Mouse (Mus musculus): Measurements from ENCODE around the gene Tet2.
"Not testable (repeated sequence)": the region's sequence is repeated elsewhere in the genome, so short reads cannot be mapped to it uniquely, and the experiment has no call there.

The Tet2 gene

GRCm38 (mm10) chr3:133544551-133545303, at the start of gene Tet2:
Gene Tet2, minus strand, starts transcription at chr3:133545139.
- DNase-seq (ENCODE audit: low read depth), result peak; percentile 70

- DNase-seq (ENCODE audit: low read depth), result not testable (repeated sequence)
Measured at GRCm38 (mm10) chr3:133592995-133593394, 48.1 kb upstream of the Tet2 start.

DNA sequence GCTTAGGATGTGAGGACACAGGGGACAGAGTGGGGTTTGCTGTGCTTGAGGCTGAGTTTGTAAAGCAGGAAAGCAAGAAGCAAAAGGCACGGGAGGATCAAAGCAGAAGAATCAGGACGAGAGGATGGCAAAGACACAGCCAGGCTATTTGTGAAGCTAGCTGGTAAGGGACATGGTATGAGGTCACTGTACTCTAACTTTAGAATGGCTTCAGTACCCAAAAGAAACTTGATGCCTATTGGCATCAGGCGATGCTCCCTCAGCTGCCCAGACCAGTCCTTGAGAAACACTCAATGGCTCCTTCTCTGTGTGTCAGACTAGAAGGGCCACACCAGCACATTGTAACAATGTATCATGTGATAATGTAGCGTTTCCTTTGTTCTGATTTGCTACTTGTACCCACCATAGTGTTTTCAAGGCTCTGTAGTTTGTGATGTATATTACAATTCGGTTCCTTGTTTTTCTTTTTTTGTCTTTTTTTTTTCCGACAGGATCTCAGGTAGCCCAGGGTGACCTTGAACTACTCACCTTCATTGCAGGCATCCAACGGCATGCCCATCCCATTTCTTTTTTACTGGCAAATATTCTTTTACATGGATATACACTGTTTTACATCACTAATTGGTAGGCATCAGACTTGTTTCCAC, 45.7 kb upstream of the Tet2 start:
- no peak for DNase-seq (ENCODE audit: low read depth)

GRCm38 (mm10) chr3:133585010-133585409, 40.1 kb upstream of the Tet2 start:
- DNase-seq (ENCODE audit: low read depth), result no peak

DNA sequence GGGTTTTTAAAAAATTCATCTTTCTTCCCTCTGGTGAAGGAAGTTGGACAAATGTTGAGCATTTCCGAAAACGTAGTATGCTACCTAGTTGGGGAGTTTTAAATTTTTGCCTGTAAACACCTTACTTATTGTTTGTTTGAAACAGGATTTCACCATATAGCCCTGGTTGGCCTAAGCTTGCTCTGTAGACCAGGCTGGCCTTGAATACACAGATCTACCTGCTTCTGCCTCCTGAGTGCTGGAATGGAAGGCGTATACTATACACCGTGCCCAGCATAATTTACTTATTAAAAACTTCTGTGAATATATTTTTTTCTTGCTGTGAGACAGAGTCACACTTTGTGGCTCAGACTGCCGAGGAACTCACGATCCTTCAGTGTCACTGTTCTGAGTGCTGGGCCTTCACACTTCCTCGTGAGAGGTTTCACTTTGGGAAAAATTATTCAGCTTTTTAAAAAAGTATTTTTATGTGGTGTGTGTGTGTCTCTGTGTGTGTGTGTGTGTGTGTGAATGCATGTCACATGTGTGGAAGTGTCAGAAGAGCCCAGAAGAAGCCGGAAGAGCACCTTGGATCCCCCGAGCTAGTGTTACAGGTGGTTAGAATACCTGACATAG, 38.6 kb upstream of the Tet2 start:
- DNase-seq (ENCODE audit: low read depth), result no peak

GRCm38 (mm10) chr3:133582969-133583368, 38.0 kb upstream of the Tet2 start:
- DNase-seq (ENCODE audit: low read depth), result peak; percentile 6

GRCm38 (mm10) chr3:133582096-133582495, 37.2 kb upstream of the Tet2 start:
- DNase-seq (ENCODE audit: low read depth), result no peak

DNA sequence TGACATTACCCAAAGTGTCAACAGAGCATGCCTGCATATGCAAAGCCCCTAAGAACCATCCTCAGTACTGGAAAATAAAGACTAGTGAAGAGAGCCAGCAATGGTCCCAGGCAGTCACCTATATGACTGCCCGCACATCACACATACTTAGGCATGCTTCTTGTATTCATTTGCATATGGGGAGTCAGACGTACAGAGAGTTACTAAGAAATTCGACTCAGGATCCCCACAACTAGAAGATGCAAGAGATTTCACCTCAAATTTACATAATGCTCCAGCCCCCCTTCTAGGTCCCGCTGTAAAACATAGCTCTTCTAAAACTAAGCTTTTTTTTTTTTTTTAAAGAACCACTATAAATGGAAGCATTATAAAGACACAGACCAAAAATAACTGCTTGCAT, 36.6 kb upstream of the Tet2 start:
- DNase-seq (ENCODE audit: low read depth), result no peak

DNA sequence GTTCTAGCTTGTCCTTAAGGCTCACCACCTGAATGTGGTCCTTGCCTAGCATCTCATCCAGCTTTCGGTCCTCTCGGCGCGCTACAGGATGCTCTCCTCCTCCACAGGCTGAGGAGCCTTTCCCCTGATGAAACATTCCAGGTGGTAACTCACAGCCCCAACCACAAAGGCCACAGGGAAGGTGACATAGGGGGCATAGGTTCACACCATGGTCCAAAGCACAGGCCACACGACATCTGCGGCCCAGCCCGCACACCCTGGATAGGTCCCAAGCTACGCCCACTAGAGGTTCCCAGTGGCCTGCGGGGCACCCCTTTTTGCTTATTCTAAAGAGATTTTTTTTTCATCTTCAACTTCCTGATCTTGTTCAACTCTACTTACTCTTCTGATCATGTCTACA, 34.7 kb upstream of the Tet2 start:
- DNase-seq (ENCODE audit: low read depth), result no peak

DNA sequence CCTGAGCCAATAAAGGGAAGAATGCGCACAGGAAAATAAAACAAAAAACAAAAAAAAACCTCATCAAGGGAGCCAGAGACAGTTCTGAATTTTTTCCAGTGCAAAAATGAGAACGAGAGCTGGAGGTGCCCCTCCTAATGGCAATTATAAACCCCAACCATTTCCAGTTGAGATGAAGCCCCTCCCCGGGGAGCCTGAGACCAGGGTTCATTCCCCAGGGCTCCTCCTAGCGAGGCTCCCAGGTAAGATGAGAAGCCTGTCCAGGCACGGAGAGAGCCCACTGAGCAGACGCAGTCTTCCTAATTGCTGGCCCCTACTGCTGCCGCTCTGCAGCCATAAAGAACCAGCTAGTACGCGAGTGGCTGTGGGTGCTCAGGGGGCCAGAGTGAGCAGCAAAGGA, 34.2 kb upstream of the Tet2 start:
- no peak for DNase-seq (ENCODE audit: low read depth)

- no peak for DNase-seq (ENCODE audit: low read depth)
Measured at GRCm38 (mm10) chr3:133574969-133575368, 30.0 kb upstream of the Tet2 start.

- no peak for DNase-seq (ENCODE audit: low read depth)
Measured at GRCm38 (mm10) chr3:133571961-133572360, 27.0 kb upstream of the Tet2 start.

DNA sequence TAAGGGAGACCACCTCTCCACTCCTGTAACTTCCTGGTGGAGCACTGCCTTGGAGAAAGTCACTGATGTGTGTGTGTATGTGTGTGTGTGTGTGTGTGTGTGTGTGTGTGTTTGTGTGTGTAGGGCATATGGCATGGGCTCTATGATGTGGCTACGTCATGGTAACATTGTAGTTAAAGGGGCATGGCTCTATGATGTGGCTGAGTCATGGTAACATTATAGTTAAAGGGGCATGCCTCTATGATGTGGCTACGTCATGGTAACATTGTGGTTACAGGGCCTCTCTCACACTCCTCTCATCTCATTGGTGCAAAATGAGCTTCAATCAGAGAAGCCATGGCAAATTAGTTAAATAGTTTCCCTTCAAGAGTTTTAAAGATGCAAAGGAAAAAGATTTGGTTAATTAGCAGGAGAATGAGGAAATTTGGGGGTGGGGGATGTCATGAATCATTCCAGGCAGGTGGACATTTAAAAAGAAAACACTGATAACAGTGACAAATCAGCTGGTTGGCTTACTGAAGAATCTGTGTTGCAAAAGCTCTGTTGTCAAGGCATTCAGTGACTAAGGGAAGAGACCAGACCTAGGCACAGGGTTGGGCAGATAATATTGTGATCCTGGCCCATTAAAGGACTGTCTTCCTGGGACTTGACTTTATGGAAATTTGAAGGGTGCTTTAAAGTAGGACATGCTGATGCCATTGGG, 18.7 kb upstream of the Tet2 start:
- DNase-seq (ENCODE audit: low read depth), result peak; percentile 32

DNA sequence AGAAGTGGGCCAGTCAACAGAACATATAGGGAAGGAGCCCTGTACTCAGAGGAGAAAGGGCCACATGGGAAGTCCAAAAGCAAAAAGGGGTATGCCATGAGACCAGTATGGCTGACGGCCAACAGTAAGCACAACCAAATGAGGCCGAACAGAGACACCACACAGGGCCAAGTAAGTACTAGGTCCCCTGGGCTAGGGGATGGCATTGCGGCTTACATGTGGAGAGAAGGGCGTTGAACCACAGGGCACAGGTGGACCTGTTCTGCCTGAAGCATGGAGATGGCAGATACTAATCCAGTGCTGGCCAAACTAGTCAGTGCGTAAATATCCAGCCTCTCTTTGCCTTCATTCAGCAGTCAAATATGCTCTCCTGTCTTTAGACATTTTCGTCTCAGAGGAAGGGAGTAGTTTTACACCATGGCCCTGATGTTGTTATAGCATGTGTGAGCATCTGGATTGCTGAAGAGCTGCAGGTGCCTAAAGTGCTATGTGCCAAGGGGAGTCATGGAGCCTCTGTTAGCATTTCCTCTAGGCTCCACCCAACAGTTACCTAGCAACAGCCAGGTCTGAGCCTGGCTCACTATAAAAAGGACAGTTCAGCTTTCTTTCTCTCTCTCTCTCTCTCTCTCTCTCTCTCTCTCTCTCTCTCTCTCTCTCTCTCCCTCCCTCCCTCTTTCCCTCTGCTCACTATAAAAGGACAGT, 14.6 kb upstream of the Tet2 start:
- DNase-seq (ENCODE audit: low read depth), result no peak

- DNase-seq (ENCODE audit: low read depth), result no peak
Measured at GRCm38 (mm10) chr3:133557602-133558001, 12.7 kb upstream of the Tet2 start.

DNA sequence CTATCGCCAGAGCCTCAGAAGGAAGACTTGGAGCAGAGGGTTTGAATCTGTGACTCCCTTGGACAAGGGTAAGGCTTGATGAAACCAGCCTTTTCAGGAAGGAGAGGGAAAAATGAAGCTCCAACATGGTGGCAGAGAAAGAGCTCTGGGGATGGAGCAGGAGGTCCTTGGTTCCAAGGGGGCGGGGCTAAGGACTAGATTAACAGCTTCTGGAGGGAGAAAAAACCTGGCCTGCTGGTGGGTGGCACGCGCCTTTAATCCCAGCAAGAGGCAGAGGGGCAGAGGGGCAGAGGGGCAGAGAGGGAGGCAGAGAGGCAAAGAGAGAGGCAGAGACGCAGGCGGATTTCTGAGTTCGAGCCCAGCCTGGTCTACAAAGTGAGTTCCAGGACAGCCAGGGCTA, 12.2 kb upstream of the Tet2 start:
- DNase-seq (ENCODE audit: low read depth), result no peak

GRCm38 (mm10) chr3:133555378-133555777, 10.4 kb upstream of the Tet2 start:
- DNase-seq (ENCODE audit: low read depth), result no peak

DNA sequence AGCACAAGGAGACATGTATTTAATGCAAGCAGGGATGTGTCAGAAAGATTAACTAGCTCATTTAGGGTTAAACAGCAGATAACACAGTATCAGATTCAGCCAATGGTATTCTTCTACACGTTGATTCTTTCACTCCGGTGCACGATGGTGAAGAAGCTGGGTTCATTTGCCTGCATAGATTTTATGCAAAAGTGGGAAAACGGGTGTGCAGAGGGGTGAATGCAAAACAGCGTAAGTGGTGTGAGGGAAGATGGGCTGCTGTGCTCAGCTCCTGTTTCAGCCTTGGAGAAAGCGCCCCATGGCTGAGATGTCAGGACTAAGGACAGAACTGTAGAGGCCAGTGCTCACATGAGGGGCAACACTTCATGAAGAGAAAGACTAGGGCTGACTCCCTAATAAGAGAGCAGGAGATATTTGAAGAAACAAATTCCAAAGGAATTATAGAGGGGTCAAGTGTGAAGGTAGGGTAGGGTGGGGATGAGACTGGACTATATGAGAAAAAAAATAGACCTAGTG, 9.7 kb upstream of the Tet2 start:
- DNase-seq (ENCODE audit: low read depth), result no peak

DNA sequence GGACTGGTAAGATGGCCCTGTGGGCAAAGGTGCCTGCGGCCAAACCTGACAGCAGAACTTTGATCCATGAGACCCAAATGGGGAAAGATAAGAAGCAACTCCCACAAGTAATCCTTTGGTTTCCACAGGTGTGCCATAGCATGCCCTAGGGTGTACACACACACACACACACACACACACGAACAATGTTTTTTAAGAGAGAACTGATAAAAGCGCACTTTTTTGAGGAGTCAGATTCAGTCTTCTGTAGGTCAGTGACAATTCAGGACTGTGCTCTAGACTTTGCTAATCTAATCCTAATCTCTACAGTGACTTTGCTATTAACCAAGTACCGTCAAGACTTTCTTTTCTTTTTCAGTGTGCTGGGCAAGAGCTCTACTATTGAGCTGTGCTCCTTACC, 9.2 kb upstream of the Tet2 start:
- DNase-seq (ENCODE audit: low read depth), result no peak

DNA sequence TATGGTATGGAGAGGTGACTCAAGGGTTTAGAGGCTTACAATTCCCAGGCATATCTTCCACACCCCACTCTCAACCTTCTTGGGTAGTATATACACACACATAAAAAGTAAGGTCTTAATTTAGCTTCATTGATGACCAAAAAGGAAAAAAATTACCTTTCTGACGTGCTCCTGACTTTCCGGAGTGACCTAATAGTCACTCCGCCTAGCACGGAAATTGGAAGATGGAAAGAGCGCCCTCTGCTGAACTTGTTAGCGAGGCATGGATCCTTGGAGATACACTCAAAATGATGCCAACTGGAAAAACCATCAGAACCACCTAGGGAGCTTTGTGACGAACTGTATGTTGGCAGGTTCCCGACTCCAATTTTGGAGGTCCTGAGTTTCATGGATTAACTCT, 7.0 kb upstream of the Tet2 start:
- DNase-seq (ENCODE audit: low read depth), result peak; percentile 29

DNA sequence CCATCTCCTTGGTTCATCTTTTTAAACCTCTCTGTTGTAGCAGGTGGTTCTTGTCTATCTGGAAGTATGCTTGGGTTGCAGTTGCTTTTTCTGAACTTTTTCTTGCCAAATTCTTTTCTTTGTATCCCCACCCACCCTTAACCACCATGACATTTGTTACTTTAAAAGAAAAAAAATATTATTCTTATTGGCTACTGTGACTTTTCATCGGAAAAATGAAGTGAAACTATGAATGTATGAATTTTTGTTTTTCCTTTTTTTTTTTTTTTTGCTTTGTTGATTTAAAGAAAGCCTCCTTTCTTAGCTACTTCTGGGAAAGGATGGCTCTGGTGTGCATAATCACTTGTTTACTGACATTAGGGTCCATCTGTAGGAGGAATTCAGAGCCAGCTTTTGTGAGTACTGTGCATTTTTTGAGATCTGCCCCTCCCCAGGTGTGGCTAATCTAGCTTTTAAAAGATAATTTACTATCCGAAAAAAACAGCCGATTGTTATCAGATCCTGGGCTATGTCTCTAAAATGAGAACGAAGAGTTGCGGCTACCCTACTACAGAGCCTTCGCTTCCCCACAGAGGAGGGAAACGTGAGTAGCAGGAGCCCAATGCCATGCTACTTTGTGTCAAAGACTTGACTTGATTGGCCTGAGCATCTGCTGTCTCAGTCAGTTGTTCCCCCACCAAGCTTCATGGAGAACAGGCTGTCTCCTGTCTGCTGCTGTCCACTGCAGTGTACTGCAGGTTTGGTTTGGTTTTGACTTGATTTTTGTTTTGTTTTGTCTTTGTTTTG, 4.6 kb upstream of the Tet2 start:
- no peak for DNase-seq (ENCODE audit: low read depth)
